Mouse (Mus musculus): ENCODE results near the gene Hace1.
"Not testable (repeated sequence)": the region's sequence is repeated elsewhere in the genome, so short reads cannot be mapped to it uniquely, and the experiment has no call there.

Hace1 gene

DNA sequence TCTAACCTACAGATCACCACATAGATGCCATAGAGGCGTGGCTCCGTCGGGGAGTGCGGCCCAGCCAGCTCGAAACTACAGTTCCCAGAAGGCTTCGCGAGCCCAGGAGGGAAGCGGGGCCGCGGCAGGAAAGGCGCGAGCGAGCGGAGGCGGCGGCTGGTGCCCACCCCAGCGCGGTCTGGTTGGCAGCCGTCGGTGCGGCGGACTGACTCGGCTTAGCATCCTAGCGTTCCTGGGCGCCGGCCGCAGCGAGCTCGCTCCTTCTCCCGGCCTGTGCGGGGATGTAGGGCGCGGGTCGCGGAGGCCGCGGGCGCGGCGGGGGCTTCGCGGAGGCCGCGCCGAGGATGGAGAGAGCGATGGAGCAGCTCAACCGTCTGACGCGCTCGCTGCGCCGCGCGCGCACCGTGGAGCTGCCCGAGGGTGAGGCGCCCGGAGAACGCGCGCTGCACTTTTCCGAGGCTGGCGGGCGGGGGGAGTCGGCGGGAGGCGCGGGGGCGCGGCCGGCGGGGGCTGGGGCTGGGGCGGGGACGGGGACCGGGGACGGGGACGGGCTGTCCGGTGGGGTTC, at the start of gene Hace1:
Gene Hace1 (plus strand): TSS at position 99 of the 567 bp plus-strand sequence.
- DNase-seq (ENCODE audit: low read depth): no peak

DNA sequence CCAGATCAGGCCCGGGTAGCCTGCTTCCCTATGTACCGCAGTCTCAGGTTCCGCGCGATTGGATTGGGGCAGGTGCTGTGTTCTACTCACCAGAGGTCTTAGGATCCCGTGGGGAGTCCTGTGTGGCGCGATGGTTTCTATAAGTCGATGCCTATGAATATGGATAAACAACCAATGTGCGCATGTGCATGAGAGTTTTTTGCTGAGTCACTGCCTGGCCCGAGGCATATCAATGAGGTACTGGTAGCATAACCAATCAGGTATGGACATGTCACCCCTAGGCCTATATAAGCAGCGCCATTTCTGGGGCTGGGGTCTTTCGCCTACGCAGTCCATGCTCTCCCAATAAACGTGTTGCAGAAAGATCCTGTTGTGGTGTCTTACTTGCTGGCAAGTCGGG, 40.3 kb upstream of the Hace1 start:
- not testable (repeated sequence) for DNase-seq (ENCODE audit: low read depth)

DNA sequence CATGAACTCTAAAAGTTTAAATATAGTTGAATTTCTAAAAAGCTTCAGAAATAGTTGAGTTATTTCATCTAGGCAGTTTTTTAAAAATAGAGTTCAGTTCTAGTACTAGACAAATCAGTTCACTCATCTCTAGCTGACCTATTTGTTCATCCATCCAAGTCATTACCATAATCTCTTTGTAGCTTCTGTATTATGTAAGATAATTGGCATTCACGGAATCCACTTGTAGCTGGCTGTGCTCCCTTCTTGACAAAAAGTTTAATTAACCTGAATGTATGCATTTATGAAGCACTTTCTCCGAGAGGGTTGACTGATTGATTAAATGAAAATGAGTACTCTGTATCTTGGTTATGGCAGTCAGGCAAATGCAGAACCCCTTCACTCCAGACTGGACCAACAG, 34.9 kb upstream of the Hace1 start:
- no peak for DNase-seq (ENCODE audit: low read depth)

DNA sequence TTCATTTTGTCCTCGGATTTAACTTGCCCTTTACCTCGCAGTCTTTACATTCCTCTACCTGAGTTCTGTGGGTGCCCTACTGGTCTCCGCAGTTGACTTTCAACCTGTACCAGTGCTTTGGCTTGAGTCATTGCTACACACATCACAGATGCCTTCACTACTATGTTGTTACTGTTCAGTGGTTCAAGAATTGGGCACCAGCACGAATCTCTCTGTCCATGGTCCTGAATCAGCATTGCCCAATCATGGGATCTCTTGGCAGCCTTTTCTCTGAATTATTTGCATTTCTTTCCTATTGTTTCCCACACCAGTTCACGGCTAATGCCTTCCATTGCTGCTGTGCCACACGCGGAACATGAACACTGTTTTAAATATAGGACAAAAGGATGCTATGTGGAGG, 30.8 kb upstream of the Hace1 start:
- DNase-seq (ENCODE audit: low read depth): peak; percentile 50

GRCm38 (mm10) chr10:45578298-45578821, 731 bp downstream of the Hace1 start:
- no peak for DNase-seq (ENCODE audit: low read depth)

DNA sequence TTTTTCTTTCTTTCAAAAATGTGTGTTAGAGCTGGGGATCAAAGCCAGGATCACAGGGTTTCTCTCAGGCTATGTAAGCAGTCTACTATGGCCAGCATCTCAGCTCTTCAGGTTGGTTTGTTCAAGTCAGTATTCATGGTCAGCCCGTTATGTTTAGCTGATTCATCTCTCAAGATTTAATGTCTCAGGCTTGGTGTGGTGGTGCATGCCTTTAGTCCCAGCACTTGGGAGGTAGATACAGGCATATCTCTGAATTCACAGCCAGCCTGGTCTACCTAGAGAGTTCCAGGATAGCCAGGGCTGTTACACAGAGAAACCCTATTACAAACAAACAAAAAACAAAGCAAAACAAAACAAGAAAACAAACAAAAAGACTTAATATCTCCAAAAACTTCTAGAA, 5.7 kb downstream of the Hace1 start:
- DNase-seq (ENCODE audit: low read depth): no peak

- DNase-seq (ENCODE audit: low read depth): no peak
These were observed 6.2 kb downstream of the Hace1 start for GRCm38 (mm10) chr10:45583829-45584228.

DNA sequence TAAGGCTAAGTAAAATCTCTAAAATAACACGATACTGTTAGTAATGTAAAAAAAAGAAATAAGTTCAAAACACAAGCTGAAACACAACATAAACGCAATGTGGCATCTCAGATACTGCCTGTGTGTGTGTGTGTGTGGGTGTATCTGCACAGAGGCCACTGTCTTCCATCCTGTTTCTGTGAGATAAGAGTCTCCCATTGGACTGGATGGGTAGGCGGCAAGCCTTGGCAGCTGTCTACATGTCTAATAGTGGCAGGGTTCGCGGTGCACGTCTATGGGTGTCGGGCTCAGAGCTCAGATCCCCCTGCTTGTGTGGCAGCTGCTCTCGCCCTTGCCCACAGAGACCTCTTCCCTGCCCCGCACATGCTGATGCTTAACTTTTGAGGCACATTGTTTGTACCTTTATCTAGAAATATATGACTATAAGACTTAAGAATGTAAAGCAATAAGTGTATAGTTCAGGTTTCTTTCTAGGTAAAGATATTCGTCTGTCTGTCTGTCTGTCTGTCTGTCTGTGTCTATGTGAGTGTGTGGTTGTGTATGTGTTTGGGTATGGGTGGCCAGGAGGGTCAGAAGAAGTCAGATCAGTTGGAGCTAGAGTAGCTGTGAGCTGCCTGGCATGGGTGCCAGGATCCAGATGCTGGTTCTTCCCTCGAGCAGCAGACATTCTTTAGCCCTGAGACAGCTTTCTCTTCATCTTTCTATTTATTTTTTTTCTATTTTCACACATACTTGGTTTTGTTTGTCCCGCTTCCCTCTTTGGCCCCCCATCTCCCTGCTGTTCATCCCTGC, 6.9 kb downstream of the Hace1 start:
- DNase-seq (ENCODE audit: low read depth): no peak

DNA sequence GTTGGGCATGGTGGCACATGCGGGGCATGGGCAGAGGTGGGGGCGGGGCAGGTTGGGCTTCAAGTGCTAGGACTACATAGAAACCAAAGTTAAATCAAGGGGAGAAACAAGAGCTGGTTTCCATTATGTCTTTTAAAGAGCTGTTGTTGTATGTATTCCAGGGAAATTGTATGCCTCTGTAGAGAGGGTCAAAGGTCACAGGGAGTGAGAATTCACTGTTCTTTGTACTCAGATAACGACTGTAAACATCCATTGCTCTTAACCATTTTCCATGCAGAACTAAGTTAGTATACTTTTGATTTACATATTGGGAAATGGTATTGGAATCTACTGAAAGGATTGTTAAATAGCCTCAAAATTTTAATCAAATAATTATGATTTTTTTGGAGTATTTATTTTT, 28.2 kb downstream of the Hace1 start:
- no peak for DNase-seq (ENCODE audit: low read depth)

GRCm38 (mm10) chr10:45610727-45611126, 33.1 kb downstream of the Hace1 start:
- DNase-seq (ENCODE audit: low read depth): no peak

- no peak for DNase-seq (ENCODE audit: low read depth)
These were observed 38.4 kb downstream of the Hace1 start for GRCm38 (mm10) chr10:45616012-45616411.

DNA sequence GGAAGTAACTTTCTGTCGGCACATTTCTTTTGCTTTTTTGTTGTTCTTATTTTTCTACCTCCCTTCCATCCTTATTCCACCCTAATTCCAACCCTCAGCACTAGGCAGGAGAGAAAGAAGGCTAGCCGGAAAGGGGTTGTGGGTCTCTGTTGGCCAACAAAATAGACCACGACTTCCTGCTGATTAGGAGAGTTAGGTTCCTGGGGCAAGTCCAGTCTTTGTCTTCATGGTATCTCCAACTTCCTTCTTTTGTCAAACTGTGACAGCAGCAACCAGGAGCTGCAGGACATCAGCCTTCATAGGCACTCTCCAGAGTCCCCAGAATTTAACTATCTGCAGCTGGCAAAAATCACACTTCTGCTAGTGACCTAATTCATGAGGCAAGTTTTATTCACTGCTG, 41.4 kb downstream of the Hace1 start:
- peak; percentile 10 for DNase-seq (ENCODE audit: low read depth)

- no peak for DNase-seq (ENCODE audit: low read depth)
These were observed 54.4 kb downstream of the Hace1 start for GRCm38 (mm10) chr10:45631995-45632394.

DNA sequence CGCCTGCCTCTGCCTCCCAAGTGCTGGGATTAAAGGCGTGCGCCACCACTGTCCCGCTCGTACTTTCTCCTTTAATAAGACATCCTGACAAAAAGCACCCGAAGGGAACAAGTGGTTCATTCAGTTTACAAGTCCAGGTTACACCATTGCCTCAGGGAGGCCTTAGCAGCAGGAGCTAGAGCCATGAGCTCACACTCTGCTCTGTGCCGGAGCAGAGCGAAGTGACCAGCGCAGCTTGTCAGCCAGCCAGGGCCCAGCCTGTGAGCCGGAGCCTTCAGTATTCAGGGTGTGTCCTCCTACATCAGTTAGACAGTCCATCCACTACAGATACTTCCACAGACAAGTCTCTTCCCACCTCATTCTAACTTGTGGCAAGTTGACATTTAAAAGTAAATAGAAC, 55.0 kb downstream of the Hace1 start:
- no peak for DNase-seq (ENCODE audit: low read depth)

- no peak for DNase-seq (ENCODE audit: low read depth)
These were observed 57.6 kb downstream of the Hace1 start for GRCm38 (mm10) chr10:45635201-45635600.

- no peak for DNase-seq (ENCODE audit: low read depth)
These were observed 62.1 kb downstream of the Hace1 start for GRCm38 (mm10) chr10:45639762-45640161.

DNA sequence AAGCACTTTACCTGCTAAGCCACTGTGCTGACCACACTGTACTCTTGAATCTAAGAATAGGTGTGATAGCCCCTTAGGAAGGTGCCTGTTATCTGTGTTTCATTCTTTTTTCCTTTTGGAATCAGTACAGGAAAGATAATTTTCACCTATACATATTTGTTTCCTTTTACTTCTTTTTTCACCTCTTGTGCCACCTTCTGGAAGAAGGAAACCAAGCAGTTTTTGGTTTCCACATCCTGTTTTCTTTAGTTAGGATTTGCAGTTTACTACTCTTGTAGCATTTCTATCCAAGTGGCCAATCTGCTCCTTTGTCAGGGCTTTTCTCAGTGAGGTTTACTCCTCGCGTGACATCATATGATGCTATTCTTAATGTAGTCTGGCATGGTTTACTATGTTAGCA, 76.4 kb downstream of the Hace1 start:
- DNase-seq (ENCODE audit: low read depth): no peak

DNA sequence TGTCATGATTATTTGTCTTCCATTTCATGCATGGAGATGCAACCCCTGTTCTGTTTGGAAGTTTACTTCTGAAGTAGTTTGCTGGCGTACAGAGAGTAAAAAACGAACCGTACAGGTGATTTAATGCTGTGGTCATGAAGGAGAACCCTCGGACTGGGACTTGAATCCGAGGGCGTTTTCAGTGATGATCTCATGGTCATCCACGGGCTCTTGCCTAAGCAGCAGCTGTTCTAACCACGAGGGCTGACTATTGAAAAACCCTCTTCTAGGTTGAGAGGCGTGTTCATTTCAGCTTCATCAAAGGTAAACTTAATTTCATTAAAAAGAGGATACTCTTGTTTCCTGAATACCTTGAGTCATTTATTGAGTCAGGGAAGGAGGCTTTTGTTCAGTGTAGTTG, 84.4 kb downstream of the Hace1 start:
- DNase-seq (ENCODE audit: low read depth): no peak

DNA sequence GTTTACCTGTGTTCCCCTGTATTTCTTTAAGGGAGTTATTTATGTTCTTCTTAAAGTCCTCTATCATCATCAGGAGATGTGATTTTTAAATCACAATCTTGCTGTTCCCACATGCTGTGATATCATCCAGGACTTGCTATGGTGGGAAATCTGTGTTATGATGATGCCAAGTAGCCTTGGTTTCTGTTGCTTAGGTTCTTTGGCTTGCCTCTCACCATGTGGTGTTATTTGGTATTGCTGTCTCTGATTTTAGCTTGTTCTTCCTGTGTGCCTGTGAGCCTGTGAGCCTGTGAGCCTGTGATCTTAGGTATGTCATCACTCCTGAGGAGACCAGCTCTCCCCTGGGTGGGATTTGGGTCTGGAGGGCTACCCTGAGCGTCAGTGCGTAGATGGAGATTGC, 90.6 kb downstream of the Hace1 start:
- DNase-seq (ENCODE audit: low read depth): no peak

GRCm38 (mm10) chr10:45676796-45677195, 99.2 kb downstream of the Hace1 start:
- no peak for DNase-seq (ENCODE audit: low read depth)

DNA sequence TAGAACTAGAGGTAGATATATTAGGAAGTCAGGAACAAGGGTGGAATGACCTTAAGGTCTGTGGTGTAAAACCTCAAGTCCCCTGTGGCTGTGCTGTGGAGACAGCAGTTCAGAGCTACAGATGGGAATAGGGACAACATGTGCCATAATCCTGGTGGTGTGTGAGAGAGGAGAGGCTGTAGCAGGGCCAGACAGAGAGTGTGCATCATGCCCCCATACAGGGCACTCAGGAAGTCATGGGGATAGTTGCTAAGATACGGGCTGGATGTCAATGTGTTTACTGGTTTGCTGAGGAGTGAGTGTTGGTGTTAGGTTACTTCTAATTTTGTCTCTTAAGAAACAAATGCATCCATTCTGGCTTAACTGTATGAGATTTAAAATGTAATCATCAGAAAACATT, 108.6 kb downstream of the Hace1 start:
- DNase-seq (ENCODE audit: low read depth): no peak

GRCm38 (mm10) chr10:45694931-45695330, 117.3 kb downstream of the Hace1 start:
- DNase-seq (ENCODE audit: low read depth): no peak

- no peak for DNase-seq (ENCODE audit: low read depth)
These were observed 117.9 kb downstream of the Hace1 start for GRCm38 (mm10) chr10:45695522-45695921.

- DNase-seq (ENCODE audit: low read depth): no peak
These were observed 121.3 kb downstream of the Hace1 start for GRCm38 (mm10) chr10:45698930-45699329.
